Mouse (Mus musculus): ENCODE measurements around the gene Nr2f1. TPM values are rescaled to one million over a fixed set of nuclear protein-coding genes. Genes with fewer than 3 reads are reported as not detected.

The Nr2f1 gene
- polyA plus RNA-seq, 1 experiment = 0.14 TPM

GRCm38 (mm10) chr13:78210748-78211089 is 11.2 kb upstream of the Nr2f1 start:
- no peaks in the 10 kb centered on the region for H3K36me3 ChIP-seq (ENCODE audit: control insufficient read depth, insufficient read depth, low read length)
- H3K4me1 ChIP-seq (ENCODE audit: control insufficient read depth, insufficient read depth, low read length) = peaks cover 8% of the 10 kb centered on the region
- no peak for TF ChIP-seq POLR2A (IDR thresholded peaks at IDR 0.05; ENCODE audit: control insufficient read depth, low read depth, low read length)
- no peak for TF ChIP-seq CTCF (IDR thresholded peaks at IDR 0.05; ENCODE audit: control insufficient read depth, insufficient read depth, insufficient replicate concordance, low read depth, low read length)
- H3K4me3 ChIP-seq (ENCODE audit: control insufficient read depth, low read depth, low read length) = peak overlapping the region; percentile 5; the same call in 1 of the 2 replicates
- H3K27ac ChIP-seq (ENCODE audit: control insufficient read depth, insufficient read depth, low read depth, low read length) = no peak overlapping the region
- no peaks in the 10 kb centered on the region for H3K27me3 ChIP-seq (ENCODE audit: control insufficient read depth, insufficient read depth, low read length)

GRCm38 (mm10) chr13:78210029-78210747 is 10.6 kb upstream of the Nr2f1 start:
- Histone ChIP-seq H3K4me1 (ENCODE audit: control insufficient read depth, insufficient read depth, low read length) (peaks cover 8% of the 10 kb centered on the region), H3K4me3 (ENCODE audit: control insufficient read depth, low read depth, low read length) (peak overlapping the region; percentile 5), H3K36me3 (ENCODE audit: control insufficient read depth, insufficient read depth, low read length) (no peaks in the 10 kb centered on the region), H3K27me3 (ENCODE audit: control insufficient read depth, insufficient read depth, low read length) (no peaks in the 10 kb centered on the region), H3K27ac (ENCODE audit: control insufficient read depth, insufficient read depth, low read depth, low read length) (no peak overlapping the region)
- TF ChIP-seq POLR2A (IDR thresholded peaks at IDR 0.05; ENCODE audit: control insufficient read depth, low read depth, low read length) (no peak), CTCF (IDR thresholded peaks at IDR 0.05; ENCODE audit: control insufficient read depth, insufficient read depth, insufficient replicate concordance, low read depth, low read length) (no peak)

DNA sequence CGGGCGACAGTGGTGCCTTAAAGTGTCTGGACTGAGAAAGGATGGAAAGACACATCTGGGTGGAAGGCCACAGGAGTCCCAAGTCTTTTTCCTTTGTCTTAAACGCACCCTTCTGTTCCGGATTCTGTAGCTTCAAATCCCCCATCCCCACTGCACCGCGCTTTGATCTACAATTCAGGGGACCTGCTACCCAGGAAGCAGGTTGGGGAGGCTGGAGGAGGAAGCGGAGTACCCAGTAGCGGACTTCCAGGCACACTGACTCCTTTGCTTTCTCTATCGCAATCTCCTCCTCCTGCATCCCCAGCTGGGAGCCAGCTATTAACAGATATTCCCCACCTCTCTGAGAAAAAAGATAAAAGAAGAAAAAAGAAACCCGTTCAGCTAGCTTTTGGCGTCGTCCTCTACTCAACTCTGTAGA is 10.1 kb upstream of the Nr2f1 start:
- Histone ChIP-seq H3K36me3 (ENCODE audit: control insufficient read depth, insufficient read depth, low read length) (no peaks in the 10 kb centered on the region), H3K4me3 (ENCODE audit: control insufficient read depth, low read depth, low read length) (no peak overlapping the region), H3K27me3 (ENCODE audit: control insufficient read depth, insufficient read depth, low read length) (no peaks in the 10 kb centered on the region), H3K27ac (ENCODE audit: control insufficient read depth, insufficient read depth, low read depth, low read length) (no peak overlapping the region), H3K4me1 (ENCODE audit: control insufficient read depth, insufficient read depth, low read length) (peaks cover 8% of the 10 kb centered on the region)
- TF ChIP-seq CTCF (IDR thresholded peaks at IDR 0.05; ENCODE audit: control insufficient read depth, insufficient read depth, insufficient replicate concordance, low read depth, low read length) (no peak), POLR2A (IDR thresholded peaks at IDR 0.05; ENCODE audit: control insufficient read depth, low read depth, low read length) (no peak)

DNA sequence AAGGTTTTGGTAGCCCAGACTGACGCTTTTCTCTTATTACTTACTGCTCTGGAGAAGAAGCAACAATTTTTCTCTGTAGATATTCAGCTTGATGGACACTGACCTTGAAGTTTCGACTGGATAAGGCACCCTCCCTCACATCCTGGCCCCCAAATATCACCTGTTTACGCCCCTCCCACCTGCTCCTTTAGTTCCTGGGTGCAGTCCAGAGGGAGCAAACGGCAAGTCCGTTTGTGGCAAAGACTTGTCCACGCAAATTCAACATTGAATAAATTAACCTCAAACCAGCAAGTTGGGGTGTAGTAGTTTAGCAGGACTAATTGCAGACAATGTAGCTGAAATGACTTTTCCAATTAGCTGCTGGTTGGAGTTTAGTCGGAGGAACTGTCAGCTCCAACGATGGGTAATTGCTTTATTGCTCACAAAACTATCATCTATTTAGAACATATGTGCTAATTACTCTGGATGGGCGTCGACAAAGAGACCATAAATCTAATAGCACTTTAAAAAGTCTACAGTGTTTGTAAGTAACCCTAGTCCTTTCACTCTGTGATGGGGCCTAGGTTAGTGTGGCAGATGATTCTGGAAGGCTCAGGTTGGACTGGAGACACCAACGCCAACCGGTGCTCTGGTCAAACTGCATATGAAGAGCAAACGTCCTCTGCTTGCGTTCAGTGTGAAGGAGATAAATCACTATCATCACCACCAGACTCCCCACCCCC is 9.3 kb upstream of the Nr2f1 start:
- H3K4me3 ChIP-seq (ENCODE audit: control insufficient read depth, low read depth, low read length) = no peak overlapping the region
- H3K27me3 ChIP-seq (ENCODE audit: control insufficient read depth, insufficient read depth, low read length) = no peaks in the 10 kb centered on the region
- TF ChIP-seq POLR2A (IDR thresholded peaks at IDR 0.05; ENCODE audit: control insufficient read depth, low read depth, low read length) (no peak), CTCF (IDR thresholded peaks at IDR 0.05; ENCODE audit: control insufficient read depth, insufficient read depth, insufficient replicate concordance, low read depth, low read length) (no peak)
- peaks cover 8% of the 10 kb centered on the region for H3K4me1 ChIP-seq (ENCODE audit: control insufficient read depth, insufficient read depth, low read length)
- H3K36me3 ChIP-seq (ENCODE audit: control insufficient read depth, insufficient read depth, low read length) = no peaks in the 10 kb centered on the region
- H3K27ac ChIP-seq (ENCODE audit: control insufficient read depth, insufficient read depth, low read depth, low read length) = no peak overlapping the region

GRCm38 (mm10) chr13:78207796-78208645 is 8.5 kb upstream of the Nr2f1 start:
- TF ChIP-seq CTCF (IDR thresholded peaks at IDR 0.05; ENCODE audit: control insufficient read depth, insufficient read depth, insufficient replicate concordance, low read depth, low read length) (no peak), POLR2A (IDR thresholded peaks at IDR 0.05; ENCODE audit: control insufficient read depth, low read depth, low read length) (no peak)
- peaks cover 8% of the 10 kb centered on the region for H3K4me1 ChIP-seq (ENCODE audit: control insufficient read depth, insufficient read depth, low read length)
- no peaks in the 10 kb centered on the region for H3K27me3 ChIP-seq (ENCODE audit: control insufficient read depth, insufficient read depth, low read length)
- no peak overlapping the region for H3K4me3 ChIP-seq (ENCODE audit: control insufficient read depth, low read depth, low read length)
- H3K27ac ChIP-seq (ENCODE audit: control insufficient read depth, insufficient read depth, low read depth, low read length) = no peak overlapping the region
- H3K36me3 ChIP-seq (ENCODE audit: control insufficient read depth, insufficient read depth, low read length) = no peaks in the 10 kb centered on the region

DNA sequence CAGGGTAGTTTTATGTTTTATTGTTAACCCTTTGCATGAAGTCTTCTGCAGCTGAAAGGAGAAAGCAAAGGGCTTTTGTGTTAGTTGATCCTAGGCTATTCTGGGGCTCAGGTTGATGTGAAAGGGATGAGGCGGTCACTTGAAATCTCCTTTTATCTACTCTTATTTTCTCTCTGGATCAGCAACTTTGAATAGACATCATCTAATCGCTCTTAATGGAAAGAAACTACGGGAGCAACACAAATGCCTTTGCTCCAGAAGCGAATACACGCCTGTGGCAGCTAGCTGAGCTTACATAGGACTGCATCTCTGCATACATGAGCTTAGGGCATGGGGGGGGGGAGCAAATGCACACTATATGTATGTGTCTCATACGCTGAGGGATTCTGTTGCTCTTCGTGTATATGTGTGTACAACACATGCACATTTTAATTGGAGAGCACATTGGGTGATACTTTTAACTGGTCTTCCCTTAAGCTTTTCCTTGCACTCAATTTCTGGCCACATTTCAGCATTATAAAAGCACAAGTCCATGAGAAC is 7.4 kb upstream of the Nr2f1 start:
- Histone ChIP-seq H3K27ac (ENCODE audit: control insufficient read depth, insufficient read depth, low read depth, low read length) (no peak overlapping the region), H3K27me3 (ENCODE audit: control insufficient read depth, insufficient read depth, low read length) (no peaks in the 10 kb centered on the region), H3K4me1 (ENCODE audit: control insufficient read depth, insufficient read depth, low read length) (peaks cover 7% of the 10 kb centered on the region), H3K36me3 (ENCODE audit: control insufficient read depth, insufficient read depth, low read length) (no peaks in the 10 kb centered on the region), H3K4me3 (ENCODE audit: control insufficient read depth, low read depth, low read length) (no peak overlapping the region)
- TF ChIP-seq POLR2A (IDR thresholded peaks at IDR 0.05; ENCODE audit: control insufficient read depth, low read depth, low read length) (no peak), CTCF (IDR thresholded peaks at IDR 0.05; ENCODE audit: control insufficient read depth, insufficient read depth, insufficient replicate concordance, low read depth, low read length) (no peak)

- Histone ChIP-seq H3K4me1 (ENCODE audit: control insufficient read depth, insufficient read depth, low read length) (peaks cover 3% of the 10 kb centered on the region), H3K27me3 (ENCODE audit: control insufficient read depth, insufficient read depth, low read length) (no peaks in the 10 kb centered on the region), H3K27ac (ENCODE audit: control insufficient read depth, insufficient read depth, low read depth, low read length) (no peak overlapping the region), H3K4me3 (ENCODE audit: control insufficient read depth, low read depth, low read length) (no peak overlapping the region), H3K36me3 (ENCODE audit: control insufficient read depth, insufficient read depth, low read length) (no peaks in the 10 kb centered on the region)
- TF ChIP-seq CTCF (IDR thresholded peaks at IDR 0.05; ENCODE audit: control insufficient read depth, insufficient read depth, insufficient replicate concordance, low read depth, low read length) (no peak), POLR2A (IDR thresholded peaks at IDR 0.05; ENCODE audit: control insufficient read depth, low read depth, low read length) (no peak)
These were observed 5.9 kb upstream of the Nr2f1 start for GRCm38 (mm10) chr13:78205426-78205825.

All from testis, adult 2 months (tissue).